Mouse (Mus musculus): ENCODE measurements around the gene Lce1a2. TPM values are rescaled to one million over a fixed set of nuclear protein-coding genes. Genes with fewer than 3 reads are reported as not detected.

Lce1a2 gene
- polyA plus RNA-seq, 1 experiment from 2014 or later, result not detected

- H3K4me1 ChIP-seq (ENCODE audit: insufficient read depth, low read depth, low read length), result no peaks in the 10 kb centered on the region
- no peaks in the 10 kb centered on the region for H3K9me3 ChIP-seq (ENCODE audit: low read length)
- no peak within 1 kb of the TSS for H3K4me2 ChIP-seq (replicated peaks; ENCODE audit: low read depth, low read length)
- DNase-seq (ENCODE audit: low spot score) (no peak), ATAC-seq (no peak)
- H3K27me3 ChIP-seq (replicated peaks; ENCODE audit: insufficient read depth, low read length), result no peaks in the 10 kb centered on the region
- no peaks in the 10 kb centered on the region for H3K36me3 ChIP-seq (ENCODE audit: insufficient read depth, low read length)
- no peak within 1 kb of the TSS for H3K9ac ChIP-seq (replicated peaks; ENCODE audit: low read depth)
- no peak within 1 kb of the TSS for H3K27ac ChIP-seq (ENCODE audit: low read length)
- H3K4me3 ChIP-seq (ENCODE audit: low read depth, low read length), result no peak within 1 kb of the TSS
- TF ChIP-seq EP300 (IDR thresholded peaks at IDR 0.05), result no peak
- TF ChIP-seq CTCF (IDR thresholded peaks at IDR 0.05), result no peak
- WGBS, result 86% methylated on average over 4 of the region's 4 CpGs
Observed at GRCm38 (mm10) chr3:92678947-92679346, 8.8 kb upstream of the Lce1a2 start, which contains the start of gene Lce1c. Gene Lce1c, plus strand, starts transcription at chr3:92679247.

DNA sequence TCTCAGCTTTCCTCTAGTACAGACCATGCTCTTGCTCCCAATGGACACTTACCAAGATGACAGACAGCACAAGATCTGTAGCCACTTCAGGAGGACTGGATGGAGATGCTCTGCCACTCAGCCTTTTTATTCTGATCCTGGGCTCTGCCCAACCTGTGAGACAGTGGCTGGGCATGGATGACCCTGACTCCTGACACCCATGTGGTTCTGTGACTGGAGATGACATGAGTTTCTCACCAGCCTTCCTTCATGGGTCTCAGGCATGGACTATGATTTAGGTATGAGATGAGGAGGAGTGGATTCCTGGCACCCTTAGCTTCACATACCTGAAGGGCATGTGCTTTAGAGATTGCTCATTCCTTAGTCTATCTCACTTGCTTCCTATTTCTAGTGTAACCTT is 13.3 kb downstream of the Lce1a2 start, which contains the start of gene Lce1b:
Gene Lce1b, minus strand, starts transcription at position 101 of the 400 bp plus-strand sequence.
- Histone ChIP-seq H3K4me3 (ENCODE audit: low read depth, low read length) (no peak within 1 kb of the TSS), H3K4me1 (ENCODE audit: insufficient read depth, low read depth, low read length) (no peaks in the 10 kb centered on the region), H3K9me3 (ENCODE audit: low read length) (no peaks in the 10 kb centered on the region), H3K36me3 (ENCODE audit: insufficient read depth, low read length) (no peaks in the 10 kb centered on the region), H3K27me3 (replicated peaks; ENCODE audit: insufficient read depth, low read length) (no peaks in the 10 kb centered on the region), H3K4me2 (replicated peaks; ENCODE audit: low read depth, low read length) (no peak within 1 kb of the TSS), H3K27ac (ENCODE audit: low read length) (no peak within 1 kb of the TSS), H3K9ac (replicated peaks; ENCODE audit: low read depth) (no peak within 1 kb of the TSS)
- no peak for ATAC-seq
- TF ChIP-seq EP300 (IDR thresholded peaks at IDR 0.05) (no peak), CTCF (IDR thresholded peaks at IDR 0.05) (no peak)
- no peak for DNase-seq (ENCODE audit: low spot score)

GRCm38 (mm10) chr3:92648207-92648606 is 21.9 kb downstream of the Lce1a2 start, which contains the start of gene Lce1a1:
Gene Lce1a1, minus strand, starts transcription at chr3:92648307.
- ATAC-seq (no peak), DNase-seq (ENCODE audit: low spot score) (no peak)
- H3K4me1 ChIP-seq (ENCODE audit: insufficient read depth, low read depth, low read length), result no peaks in the 10 kb centered on the region
- TF ChIP-seq EP300 (IDR thresholded peaks at IDR 0.05) (no peak), CTCF (IDR thresholded peaks at IDR 0.05) (no peak)
- no peaks in the 10 kb centered on the region for H3K9me3 ChIP-seq (ENCODE audit: low read length)
- no peak within 1 kb of the TSS for H3K4me2 ChIP-seq (replicated peaks; ENCODE audit: low read depth, low read length)
- H3K36me3 ChIP-seq (ENCODE audit: insufficient read depth, low read length), result no peaks in the 10 kb centered on the region
- no peak within 1 kb of the TSS for H3K4me3 ChIP-seq (ENCODE audit: low read depth, low read length)
- no peak within 1 kb of the TSS for H3K9ac ChIP-seq (replicated peaks; ENCODE audit: low read depth)
- no peaks in the 10 kb centered on the region for H3K27me3 ChIP-seq (replicated peaks; ENCODE audit: insufficient read depth, low read length)
- no peak within 1 kb of the TSS for H3K27ac ChIP-seq (ENCODE audit: low read length)
- WGBS, result 79% methylated on average over 1 of the region's 1 CpGs

GRCm38 (mm10) chr3:92639854-92640253 is 30.3 kb downstream of the Lce1a2 start:
- Histone ChIP-seq H3K27me3 (replicated peaks; ENCODE audit: insufficient read depth, low read length) (no peaks in the 10 kb centered on the region), H3K4me2 (replicated peaks; ENCODE audit: low read depth, low read length) (no peak overlapping the region), H3K36me3 (ENCODE audit: insufficient read depth, low read length) (no peaks in the 10 kb centered on the region), H3K27ac (ENCODE audit: low read length) (no peak overlapping the region), H3K9me3 (ENCODE audit: low read length) (no peaks in the 10 kb centered on the region), H3K4me3 (ENCODE audit: low read depth, low read length) (no peak overlapping the region), H3K4me1 (ENCODE audit: insufficient read depth, low read depth, low read length) (no peaks in the 10 kb centered on the region), H3K9ac (replicated peaks; ENCODE audit: low read depth) (no peak overlapping the region)
- DNase-seq (ENCODE audit: low spot score) (no peak), ATAC-seq (no peak)
- 87% methylated on average over 15 of the region's 15 CpGs for WGBS
- TF ChIP-seq EP300 (IDR thresholded peaks at IDR 0.05) (no peak), CTCF (IDR thresholded peaks at IDR 0.05) (no peak)

DNA sequence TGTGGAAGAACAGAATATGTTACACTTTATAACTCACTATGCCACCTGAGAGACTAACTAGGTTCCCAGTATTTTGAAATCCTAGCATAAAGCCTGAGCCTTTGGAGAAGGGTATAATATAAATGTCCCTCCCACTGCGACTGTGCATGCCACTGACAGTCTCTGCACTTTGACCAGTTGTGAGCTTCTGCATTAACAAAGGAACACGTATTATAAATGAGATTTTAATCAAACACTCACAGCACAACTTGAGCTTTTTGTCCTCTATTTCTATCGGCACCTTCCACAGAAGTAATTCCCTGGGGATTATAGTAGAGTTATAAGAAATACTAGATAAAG is 31.5 kb downstream of the Lce1a2 start:
- TF ChIP-seq EP300 (IDR thresholded peaks at IDR 0.05), result no peak
- no peak overlapping the region for H3K9ac ChIP-seq (replicated peaks; ENCODE audit: low read depth)
- no peak overlapping the region for H3K27ac ChIP-seq (ENCODE audit: low read length)
- no peaks in the 10 kb centered on the region for H3K36me3 ChIP-seq (ENCODE audit: insufficient read depth, low read length)
- H3K27me3 ChIP-seq (replicated peaks; ENCODE audit: insufficient read depth, low read length), result no peaks in the 10 kb centered on the region
- no peak for ATAC-seq
- no peak overlapping the region for H3K4me3 ChIP-seq (ENCODE audit: low read depth, low read length)
- no peaks in the 10 kb centered on the region for H3K9me3 ChIP-seq (ENCODE audit: low read length)
- H3K4me1 ChIP-seq (ENCODE audit: insufficient read depth, low read depth, low read length), result no peaks in the 10 kb centered on the region
- no peak for DNase-seq (ENCODE audit: low spot score)
- no peak overlapping the region for H3K4me2 ChIP-seq (replicated peaks; ENCODE audit: low read depth, low read length)
- WGBS, result 56% methylated on average over 3 of the region's 3 CpGs

- no peaks in the 10 kb centered on the region for H3K4me1 ChIP-seq (ENCODE audit: insufficient read depth, low read depth, low read length)
- no peak overlapping the region for H3K4me3 ChIP-seq (ENCODE audit: low read depth, low read length)
- no peaks in the 10 kb centered on the region for H3K9me3 ChIP-seq (ENCODE audit: low read length)
- WGBS, result 41% methylated on average over 1 of the region's 1 CpGs
- H3K4me2 ChIP-seq (replicated peaks; ENCODE audit: low read depth, low read length), result no peak overlapping the region
- H3K27ac ChIP-seq (ENCODE audit: low read length), result no peak overlapping the region
- DNase-seq (ENCODE audit: low spot score) (no peak), ATAC-seq (no peak)
- H3K9ac ChIP-seq (replicated peaks; ENCODE audit: low read depth), result no peak overlapping the region
- TF ChIP-seq EP300 (IDR thresholded peaks at IDR 0.05) (no peak), CTCF (IDR thresholded peaks at IDR 0.05) (no peak)
- H3K36me3 ChIP-seq (ENCODE audit: insufficient read depth, low read length), result no peaks in the 10 kb centered on the region
- no peaks in the 10 kb centered on the region for H3K27me3 ChIP-seq (replicated peaks; ENCODE audit: insufficient read depth, low read length)
Observed at GRCm38 (mm10) chr3:92637745-92638652, 32.1 kb downstream of the Lce1a2 start.

All from lung, postnatal 0 days (tissue).